Mouse (Mus musculus) urinary bladder, postnatal 36 days (tissue): ENCODE results near the gene 9230112D13Rik.
A peak's percentile ranks its signal among the peaks of the same experiment; 100 is the strongest.

ENCODE experiments used
- DNase-seq, 2 experiments: peaks; one replicate each; pipeline ENCODE4 v3.0.0; 2022; ENCODE audit warnings: low spot score in 2 of 2, mixed read lengths in 1 of 2

Gene 9230112D13Rik

DNA sequence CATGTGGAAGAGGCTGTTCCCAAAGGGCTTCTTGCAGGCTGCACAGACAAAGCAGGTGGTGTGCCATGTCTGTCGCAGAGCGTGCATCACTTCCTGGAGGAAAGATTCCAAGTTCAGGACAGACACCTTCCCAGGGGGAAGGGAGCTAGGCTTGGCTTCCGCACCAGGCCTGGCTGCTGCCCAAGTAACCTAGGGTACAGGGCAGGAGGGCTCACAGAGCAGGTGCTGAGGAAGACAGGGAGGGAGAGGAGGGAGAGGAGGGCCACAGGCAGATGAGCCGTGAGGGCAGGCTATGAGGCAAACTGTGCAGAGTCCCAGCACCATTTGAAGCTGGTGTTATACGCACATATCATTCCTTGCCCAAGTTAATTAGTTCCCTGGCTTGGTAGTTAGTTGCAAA, 19.3 kb upstream of the 9230112D13Rik start:
- no peak for DNase-seq

DNA sequence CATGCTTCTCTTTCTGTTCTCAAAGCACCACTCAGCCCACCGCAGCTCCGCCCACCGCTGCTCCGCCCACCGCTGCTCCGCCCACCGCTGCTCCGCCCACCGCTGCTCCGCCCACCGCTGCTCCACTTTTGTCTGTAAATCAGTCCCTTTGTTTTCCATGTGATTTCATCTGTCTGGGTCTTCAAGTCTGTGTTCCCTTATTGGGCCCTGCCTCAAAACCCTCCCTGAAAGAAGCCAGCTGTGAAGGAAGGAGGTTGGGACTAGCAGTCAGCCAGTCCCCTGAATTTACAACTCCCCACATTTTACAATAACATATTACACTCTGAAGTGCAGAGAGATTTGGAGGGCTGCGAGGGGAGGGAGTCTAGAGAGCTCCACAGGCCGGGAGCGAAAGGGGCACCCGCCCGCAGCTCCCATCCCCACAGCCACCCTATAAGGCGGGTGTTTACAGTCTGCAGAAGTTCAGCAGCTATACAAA, 18.1 kb upstream of the 9230112D13Rik start:
- peak; percentile 36 to 64 for DNase-seq

DNA sequence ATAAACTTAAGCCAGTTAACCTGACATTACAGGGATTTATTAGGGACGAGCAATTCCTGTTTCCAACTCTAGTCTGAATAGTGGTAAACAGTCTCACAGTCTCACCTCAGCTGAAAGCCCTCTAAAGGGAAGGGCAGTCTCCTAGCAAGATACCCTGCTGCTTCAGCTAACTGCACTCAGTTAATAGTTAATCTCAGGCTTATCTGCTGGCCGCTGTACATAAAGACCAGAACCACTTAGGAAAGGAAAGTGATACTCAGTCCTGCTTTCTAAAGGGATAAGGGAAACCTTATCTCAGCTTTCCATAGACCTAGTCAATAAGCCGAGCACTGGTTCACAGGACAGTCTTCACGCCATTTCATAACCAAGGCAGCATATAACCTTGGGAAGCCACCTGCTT, 13.3 kb upstream of the 9230112D13Rik start:
- DNase-seq = no peak

DNA sequence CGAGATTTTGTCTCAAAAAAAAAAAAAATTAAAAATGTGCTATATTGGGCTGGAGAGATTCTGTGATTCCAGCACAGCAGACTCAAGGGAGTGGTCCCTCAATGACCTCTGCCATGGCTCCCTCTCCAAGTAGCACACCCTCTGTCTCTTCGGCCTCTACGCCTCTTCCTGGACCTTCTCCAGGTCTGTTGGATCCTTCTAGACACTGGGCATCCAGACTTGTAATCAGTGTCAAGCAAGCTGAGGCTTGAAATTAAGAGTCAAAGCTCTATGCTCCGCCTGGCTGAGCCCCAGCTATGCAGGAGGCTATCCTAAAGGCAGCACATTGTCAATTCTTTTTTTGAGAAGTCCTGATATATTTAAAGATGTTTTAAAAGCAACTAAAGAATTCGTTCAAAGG, 10.9 kb upstream of the 9230112D13Rik start:
- DNase-seq = no peak

DNA sequence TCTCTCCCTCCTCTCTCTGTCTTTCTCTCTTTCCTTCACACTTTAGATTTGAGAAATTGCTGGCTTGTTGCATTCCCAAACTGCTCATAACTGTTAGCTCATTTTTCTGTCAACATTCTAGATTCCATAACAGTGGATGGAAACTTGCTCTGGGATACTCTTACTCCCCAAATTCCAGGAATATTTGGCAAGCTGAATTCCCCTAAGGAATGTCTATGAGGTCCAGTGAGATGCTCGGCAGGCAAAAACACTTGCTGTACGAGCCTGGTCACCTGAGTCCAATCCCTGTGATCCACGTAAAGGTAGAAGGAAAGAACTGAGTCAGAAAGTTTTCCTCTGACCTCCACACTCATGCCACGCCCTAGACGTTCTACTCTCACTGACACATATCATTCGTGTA, 9.9 kb upstream of the 9230112D13Rik start:
- DNase-seq = no peak

DNA sequence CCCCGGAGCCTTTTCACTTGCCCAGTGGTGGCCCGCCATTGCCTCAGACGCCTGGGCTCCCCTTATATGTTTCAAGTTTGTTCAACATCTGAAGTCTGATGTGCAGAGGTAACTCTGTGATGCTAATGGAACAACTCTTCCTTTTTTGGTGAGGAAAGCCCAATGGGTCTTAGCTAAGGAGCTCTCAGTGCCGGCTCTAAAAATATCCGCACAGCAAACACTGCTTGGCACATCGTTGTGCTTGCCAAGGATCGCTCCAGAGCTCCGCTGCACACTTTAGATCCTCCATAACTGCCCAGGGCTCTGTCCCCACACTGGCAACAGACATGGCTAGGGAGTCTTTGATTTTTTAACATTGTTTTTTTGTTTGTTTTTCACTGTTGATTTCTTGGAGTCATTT, 6.2 kb upstream of the 9230112D13Rik start:
- no peak for DNase-seq

DNA sequence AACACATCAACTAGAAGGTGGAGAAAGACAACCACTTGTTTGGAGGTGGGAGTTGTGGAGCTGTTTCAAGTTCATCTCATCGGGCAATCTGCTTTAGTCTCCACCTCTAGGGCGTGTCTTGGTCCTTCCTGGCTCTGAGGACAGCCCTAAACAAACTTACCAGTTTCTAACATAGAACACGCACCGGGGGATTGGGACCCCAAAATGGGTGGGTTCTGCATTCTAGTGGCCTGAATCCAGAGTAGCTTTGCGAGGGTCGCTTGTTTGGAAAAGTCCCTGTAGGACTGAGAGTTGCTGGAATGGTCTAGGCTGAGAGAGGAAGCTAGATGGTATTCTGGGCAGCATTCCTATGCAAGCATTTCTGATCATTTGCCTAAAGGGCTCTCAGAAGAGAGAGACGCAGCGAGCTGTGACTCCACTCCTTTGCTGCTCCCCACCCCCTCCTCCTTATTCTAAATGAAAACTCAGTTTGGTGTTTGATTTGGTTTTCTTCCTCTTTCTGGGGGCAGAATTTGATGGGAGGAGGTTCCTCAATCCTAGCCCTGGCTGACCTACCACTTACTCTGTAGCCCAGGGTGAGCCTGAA, 4.5 kb downstream of the 9230112D13Rik start:
- DNase-seq = no peak

DNA sequence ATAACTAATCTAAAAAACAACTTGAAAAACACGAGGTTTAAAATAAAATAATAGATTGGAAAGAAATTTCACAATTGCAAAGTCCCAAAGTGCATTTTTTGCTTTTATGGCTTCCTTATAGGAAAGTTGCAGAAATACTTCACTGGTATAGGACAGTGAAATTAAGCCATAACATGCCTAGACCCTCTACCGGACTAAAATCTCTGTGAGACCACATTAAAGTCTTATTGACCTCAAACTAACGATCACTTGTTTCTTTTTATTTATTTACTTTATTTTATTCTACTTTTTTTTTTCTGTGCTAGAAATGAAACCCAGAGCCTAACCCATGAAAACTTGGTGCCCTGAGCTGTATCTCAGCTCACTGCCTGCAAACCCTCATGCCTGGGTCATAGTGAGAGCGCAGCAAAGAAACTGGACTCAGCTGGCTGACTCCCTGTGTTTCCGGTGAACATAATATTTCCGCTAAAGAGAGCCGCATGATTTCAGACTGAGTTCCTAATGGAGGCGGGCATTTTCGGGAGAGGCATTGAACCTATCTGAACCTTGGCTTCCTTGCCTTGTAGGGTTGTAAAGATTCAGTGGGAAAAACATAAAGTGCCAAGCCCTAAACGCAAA, 5.5 kb downstream of the 9230112D13Rik start:
- no peak for DNase-seq

DNA sequence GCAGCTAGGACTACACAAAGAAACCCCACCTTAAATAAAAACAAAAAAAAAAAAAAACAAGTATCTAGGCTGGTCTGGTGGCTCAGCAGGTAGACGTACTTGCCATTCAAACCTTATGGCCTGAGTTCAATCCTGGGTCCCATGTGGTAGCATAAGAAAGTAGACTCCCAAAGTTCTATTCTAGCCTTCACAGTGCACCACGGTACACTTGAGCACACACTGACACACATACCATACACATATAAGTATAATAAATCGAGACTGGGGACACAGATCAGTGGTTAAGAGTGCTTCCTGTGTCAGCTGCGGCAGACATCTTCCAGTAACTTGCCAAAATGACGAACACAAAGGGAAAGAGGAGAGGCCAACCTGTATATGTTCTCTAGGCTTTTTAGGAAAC, 6.7 kb downstream of the 9230112D13Rik start:
- DNase-seq = no peak

DNA sequence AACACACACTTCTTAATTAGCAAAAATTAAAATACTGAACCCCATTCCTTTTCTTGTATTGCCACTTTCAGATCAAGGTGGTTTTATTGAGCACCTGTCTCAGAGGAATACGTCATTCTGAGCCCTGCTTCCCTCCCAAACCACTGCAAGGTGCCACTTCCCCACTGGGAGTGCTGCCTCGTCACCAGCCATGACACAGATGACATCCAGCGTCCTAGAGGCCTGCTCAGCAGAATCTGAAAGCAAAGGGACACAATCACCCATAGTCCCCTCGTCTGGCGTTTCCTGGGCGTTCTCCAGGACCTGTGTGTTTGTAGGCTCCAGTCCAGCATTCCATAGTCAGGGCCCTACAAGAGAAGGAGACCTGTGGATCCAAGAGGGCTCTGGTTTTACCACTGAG, 8.5 kb downstream of the 9230112D13Rik start:
- DNase-seq = no peak

DNA sequence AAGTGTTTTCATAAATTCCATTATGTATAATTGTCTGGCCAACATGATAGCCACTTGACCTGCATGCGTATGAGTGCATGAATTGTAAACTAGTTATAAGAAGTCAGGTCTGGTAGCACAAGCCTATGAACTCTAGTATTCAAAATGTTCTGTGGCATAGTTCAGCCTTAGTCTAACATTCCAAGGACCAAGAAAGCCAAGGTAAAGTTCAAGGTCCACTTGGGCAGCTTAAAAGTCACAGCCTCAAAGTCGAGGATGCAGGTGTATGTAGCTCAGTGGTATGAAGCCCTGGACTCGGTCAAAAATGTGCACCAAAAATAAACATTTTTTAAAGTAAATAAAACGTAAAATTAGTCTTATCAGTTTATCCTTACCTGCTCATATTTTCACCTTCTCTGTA, 10.0 kb downstream of the 9230112D13Rik start:
- no peak for DNase-seq

DNA sequence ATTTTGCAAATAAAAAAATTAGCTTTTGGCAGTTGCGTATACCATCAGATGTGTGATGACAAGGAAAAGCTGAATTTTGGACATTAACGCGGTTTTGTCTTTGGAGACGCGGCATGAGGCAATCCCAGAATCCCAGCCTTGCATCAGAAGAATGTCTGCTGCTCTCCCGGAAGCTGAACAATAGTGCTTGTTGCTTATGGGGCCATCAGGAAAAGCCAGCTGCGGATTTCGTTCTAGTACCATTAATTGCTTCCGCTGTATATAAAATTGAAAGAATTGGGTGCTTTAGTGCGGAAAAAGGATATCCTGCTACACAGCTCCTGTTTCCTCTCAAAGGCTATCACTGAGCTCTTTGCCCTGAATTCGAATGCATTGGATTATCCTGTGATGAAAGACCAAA, 10.7 kb downstream of the 9230112D13Rik start:
- no peak for DNase-seq

DNA sequence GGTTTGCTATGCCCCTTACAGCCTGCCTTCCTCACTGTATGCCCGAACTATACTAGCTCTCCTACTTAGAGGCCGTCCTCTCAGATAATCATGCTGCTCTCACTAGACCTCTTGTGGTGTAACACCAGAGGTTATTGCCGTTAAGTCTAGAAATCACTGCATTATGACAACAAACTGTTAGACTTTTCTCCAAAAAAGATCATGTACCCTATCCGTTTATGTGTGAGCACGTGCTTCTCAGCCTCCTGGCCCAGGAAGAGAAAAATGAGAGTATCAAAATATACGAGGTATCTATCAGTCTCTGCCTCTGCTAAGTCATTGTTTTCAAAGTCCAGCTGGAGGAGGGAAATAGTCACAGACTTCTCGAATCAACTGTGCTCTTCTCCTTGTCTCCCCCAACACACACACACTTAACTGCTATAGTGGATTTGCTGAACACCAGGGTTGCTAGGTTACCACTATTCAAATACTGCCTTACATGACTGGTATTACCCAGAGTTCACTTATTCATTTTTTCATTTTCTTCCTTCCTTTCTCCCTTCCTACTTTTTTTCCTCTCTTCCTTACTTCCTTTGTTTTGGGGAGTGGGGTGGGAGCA, 13.7 kb downstream of the 9230112D13Rik start:
- no peak for DNase-seq

DNA sequence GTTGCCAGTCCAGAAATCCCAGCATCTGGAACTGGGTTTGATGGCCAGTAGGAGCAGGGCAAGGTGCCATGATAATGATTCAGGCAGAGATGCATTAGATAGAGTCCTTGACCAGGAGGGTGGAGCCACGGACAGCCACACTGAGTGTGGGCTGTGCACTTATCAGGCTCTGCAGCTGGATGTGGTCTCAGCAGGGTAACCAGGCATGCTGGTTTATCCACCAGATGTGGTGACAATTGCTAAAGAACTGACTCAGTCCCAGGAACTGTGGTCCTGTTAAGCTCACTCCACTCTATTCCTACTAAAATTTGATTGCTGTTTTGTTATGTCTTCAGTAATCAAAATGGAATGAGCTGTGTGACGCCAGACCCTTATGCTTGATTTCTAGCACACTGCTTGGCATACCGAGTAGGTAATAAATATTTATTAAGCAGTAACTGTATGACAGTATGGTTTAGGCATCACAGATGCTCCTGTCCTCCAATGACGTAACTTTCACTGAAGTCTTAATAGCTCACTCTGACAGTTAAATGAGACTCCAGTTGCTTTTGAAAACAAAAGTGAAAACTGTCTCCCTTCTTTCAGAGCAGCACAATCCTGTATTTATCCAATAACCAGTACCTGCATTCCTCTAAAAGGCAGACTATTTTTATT, 14.3 kb downstream of the 9230112D13Rik start:
- DNase-seq = peak in 1 of 2 experiments; percentile 26

DNA sequence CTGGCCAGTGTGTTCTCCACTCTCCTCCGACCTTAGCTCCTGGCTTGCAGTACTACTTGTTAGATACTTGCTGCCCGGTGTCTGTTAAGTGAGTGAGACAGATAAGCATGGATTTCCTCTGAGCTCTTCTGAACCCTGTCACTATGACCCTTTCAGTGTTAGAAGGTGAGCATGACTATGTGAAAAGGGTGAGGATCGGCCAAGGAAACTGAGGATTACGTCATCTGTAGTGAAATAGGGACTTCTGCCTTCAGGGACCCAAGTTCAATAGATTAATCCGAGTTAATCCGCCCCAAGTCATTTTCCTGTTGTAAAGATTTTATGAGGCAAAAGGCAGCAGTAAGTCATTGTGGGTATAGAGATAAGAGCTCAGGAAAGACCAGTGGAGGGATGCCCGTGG, 17.3 kb downstream of the 9230112D13Rik start:
- no peak for DNase-seq

DNA sequence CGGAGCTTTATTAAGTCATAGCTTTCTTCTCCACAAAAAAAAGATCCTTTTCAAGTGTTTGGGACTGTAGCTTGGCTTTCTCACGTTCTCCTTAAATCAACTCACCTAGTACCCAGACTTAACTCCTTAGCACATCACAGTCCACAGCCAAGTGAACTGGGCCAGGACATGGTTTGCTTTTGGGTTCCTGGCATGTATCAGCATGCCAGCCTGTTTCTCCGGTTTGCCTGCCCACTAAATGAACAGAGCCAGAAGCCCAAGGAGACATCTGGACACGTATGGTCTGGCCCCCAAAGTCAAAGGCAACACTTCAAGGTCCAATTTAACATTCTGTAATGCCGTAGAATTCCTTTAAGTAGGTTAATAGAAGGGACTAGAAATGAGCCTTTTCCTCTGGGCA, 18.2 kb downstream of the 9230112D13Rik start:
- peak; percentile 67 to 70 for DNase-seq

DNA sequence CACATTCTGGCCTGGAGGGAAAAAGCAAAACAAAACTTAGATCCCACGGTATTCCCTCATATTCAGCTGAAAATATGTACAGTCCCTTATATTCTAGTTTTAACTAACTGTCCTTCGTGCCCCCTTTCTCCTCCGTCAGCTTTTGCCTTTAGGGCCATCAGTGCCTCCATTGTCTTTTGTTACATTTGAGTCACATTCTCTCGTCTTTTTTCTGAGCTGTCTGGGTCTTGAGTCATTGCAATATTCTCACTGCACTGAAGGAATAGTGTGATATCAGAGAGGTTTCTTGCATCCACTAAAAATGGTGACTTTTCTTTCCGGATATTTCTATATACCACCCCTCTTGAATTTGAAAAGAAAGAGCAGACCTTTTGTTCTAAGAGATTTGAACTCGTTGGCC, 18.8 kb downstream of the 9230112D13Rik start:
- no peak for DNase-seq

DNA sequence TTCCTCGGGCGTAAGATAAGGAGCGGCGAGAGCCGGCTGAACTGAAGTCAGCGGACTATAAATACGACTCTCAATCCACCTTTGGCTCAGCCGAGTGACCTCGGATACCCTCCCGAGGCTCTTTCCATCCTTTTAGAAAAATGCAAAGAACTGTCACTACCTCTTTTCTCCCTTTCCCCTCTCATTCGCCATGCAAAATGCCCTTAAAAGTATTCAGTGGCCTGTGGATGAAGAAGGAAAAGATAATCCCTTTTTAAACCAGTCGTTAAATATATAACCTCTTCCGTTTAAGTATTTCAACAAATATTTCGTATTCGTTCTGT, 19.3 kb downstream of the 9230112D13Rik start, which contains the start of gene Bmpr1a:
Gene Bmpr1a, minus strand, starts transcription at position 17 of the 323 bp plus-strand sequence.
- DNase-seq = no peak

DNA sequence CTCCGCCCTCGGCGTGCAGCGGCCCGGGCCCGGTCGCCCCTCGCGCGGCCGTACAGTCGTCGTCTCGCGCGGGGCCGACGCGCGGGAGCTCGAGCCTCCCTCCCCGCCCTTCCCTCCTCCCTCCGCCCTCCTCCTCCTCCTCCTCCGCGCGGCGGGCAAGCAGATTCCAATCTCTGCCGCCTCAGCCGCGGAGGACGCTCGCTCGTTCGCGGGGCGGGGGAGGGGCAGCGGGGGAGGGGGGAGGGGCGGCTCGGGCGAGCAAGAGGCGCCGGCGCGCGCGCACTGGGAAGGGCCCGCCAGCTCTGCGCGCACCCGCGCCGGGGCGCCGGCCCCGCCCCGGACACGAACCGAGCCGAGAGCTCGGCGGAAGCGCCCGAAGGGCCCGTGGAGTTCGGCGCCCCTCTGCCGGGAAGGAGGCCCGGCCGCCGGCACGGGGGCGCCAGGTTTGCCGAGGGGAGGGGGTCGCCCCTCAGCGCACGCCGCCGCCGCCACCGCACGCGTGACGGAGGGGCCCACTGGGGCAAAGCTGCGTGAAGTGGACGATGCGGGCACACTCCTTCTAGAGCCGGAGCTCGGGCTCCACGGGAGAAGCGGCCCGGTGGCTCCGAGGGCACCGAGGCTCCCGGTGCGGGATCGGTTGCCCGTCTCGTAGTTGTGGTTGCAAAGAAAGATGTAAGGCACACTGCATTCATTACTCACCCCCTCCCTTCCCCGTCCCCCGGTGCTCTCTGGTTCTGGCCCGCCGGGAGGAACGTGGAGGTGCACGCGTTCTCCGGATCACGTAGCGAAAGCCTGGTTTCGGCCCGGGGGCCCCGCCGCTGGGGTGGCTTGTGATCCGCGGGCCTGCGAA, 19.9 kb downstream of the 9230112D13Rik start:
- peak; percentile 84 for DNase-seq

DNA sequence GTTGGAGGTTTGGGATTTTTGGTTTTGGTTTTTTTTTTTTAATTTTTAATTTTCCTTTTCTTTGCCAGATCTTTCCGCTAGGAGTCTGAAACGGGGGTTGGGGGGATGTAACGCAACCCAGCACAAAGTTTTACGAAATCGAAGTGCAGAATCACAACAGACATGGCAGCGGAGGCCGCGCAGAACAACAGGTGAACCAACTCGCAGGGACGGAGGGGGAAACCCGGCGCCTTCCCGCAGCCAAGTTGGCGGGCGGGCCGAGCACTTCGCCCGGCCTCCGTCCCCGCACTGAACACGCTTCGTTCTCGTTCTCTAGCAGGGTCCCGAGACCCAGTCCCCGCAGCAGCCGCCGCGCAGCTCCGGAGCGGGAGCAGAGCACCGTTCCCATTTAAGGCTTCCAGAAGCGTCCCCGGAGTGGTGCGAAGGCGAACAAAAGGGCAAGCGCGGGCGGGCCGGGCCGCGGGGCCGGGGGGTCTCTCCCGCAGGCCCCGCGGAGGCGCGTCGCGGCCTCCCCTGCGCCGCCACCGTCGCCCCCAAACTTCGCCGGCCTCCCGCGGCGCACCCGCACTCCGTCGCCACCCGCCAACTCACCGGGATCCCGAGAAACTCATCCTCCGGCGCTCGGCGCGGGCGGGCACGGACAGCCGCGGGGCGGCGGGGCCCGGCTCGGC, 20.7 kb downstream of the 9230112D13Rik start:
- peak; percentile 42 to 44 for DNase-seq

DNA sequence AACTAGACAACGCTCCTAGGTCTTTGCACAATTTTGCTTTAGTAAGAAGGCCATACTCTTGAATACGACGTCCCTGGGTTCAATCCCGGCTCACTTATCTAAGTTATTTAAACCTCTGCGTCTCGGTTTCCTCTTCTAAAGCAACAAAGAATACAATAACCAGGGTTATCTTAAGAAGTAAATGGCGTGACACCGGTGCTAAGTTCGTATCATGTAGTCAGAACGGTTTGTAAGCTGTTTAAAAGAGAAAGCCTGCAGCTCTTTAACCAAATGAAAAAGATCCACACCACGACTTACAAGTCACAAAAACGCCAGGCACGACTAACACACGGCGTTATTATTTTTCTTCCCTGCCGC, 21.2 kb downstream of the 9230112D13Rik start:
- DNase-seq = no peak
